Mouse (Mus musculus) thymus, postnatal 10 days (tissue): ENCODE results near the gene Shkbp1.

Experiments used
- DNase-seq, 2 experiments: peaks; one replicate each; pipeline ENCODE4 v3.0.0; 2021; ENCODE audit warnings: low spot score in 2 of 2

Shkbp1 gene

GRCm38 (mm10) chr7:27366082-27366844 lies 10.4 kb upstream of the Shkbp1 start:
- DNase-seq: no peak

- DNase-seq: no peak
Measured at GRCm38 (mm10) chr7:27364379-27364778, 8.6 kb upstream of the Shkbp1 start.

- peak; percentile 92 for DNase-seq
Measured at GRCm38 (mm10) chr7:27361283-27361946, 5.6 kb upstream of the Shkbp1 start.

GRCm38 (mm10) chr7:27360749-27361148 lies 4.9 kb upstream of the Shkbp1 start:
- no peak for DNase-seq

- no peak for DNase-seq
Measured at GRCm38 (mm10) chr7:27359706-27360358, 4.0 kb upstream of the Shkbp1 start.

- DNase-seq: no peak
Measured at GRCm38 (mm10) chr7:27359162-27359561, 3.3 kb upstream of the Shkbp1 start.

GRCm38 (mm10) chr7:27357595-27357978 lies 1.8 kb upstream of the Shkbp1 start:
- no peak for DNase-seq

GRCm38 (mm10) chr7:27356861-27357594 lies 1.2 kb upstream of the Shkbp1 start, which contains the start of gene Gm20479:
Gene Gm20479 (minus strand): TSS chr7:27357419.
- DNase-seq: no peak

- peak in 1 of 2 experiments; percentile 32 for DNase-seq
Measured at GRCm38 (mm10) chr7:27356248-27356647, 429 bp upstream of the Shkbp1 start.

GRCm38 (mm10) chr7:27355261-27355660 lies 558 bp downstream of the Shkbp1 start:
- DNase-seq: no peak

GRCm38 (mm10) chr7:27354783-27355182 lies 1.0 kb downstream of the Shkbp1 start:
- no peak for DNase-seq

GRCm38 (mm10) chr7:27354144-27354543 lies 1.7 kb downstream of the Shkbp1 start:
- DNase-seq: no peak

GRCm38 (mm10) chr7:27345444-27345843 lies 10.4 kb downstream of the Shkbp1 start:
- no peak for DNase-seq

- DNase-seq: no peak
Measured at GRCm38 (mm10) chr7:27342595-27342994, 13.2 kb downstream of the Shkbp1 start.

- DNase-seq: no peak
Measured at GRCm38 (mm10) chr7:27339519-27339918, 16.3 kb downstream of the Shkbp1 start.

- DNase-seq: no peak
Measured at GRCm38 (mm10) chr7:27339114-27339513, 16.7 kb downstream of the Shkbp1 start.

GRCm38 (mm10) chr7:27337175-27337853 lies 18.5 kb downstream of the Shkbp1 start, which contains the start of gene Ltbp4:
Gene Ltbp4 (minus strand): TSS chr7:27337692.
- no peak for DNase-seq

- DNase-seq: peak; percentile 56 to 85
Measured at GRCm38 (mm10) chr7:27335928-27336823, 19.6 kb downstream of the Shkbp1 start.

GRCm38 (mm10) chr7:27335011-27335720 lies 20.7 kb downstream of the Shkbp1 start:
- DNase-seq: no peak
